ENCODE assay signal across 8 mouse cellular contexts in the genomic region with DNA sequence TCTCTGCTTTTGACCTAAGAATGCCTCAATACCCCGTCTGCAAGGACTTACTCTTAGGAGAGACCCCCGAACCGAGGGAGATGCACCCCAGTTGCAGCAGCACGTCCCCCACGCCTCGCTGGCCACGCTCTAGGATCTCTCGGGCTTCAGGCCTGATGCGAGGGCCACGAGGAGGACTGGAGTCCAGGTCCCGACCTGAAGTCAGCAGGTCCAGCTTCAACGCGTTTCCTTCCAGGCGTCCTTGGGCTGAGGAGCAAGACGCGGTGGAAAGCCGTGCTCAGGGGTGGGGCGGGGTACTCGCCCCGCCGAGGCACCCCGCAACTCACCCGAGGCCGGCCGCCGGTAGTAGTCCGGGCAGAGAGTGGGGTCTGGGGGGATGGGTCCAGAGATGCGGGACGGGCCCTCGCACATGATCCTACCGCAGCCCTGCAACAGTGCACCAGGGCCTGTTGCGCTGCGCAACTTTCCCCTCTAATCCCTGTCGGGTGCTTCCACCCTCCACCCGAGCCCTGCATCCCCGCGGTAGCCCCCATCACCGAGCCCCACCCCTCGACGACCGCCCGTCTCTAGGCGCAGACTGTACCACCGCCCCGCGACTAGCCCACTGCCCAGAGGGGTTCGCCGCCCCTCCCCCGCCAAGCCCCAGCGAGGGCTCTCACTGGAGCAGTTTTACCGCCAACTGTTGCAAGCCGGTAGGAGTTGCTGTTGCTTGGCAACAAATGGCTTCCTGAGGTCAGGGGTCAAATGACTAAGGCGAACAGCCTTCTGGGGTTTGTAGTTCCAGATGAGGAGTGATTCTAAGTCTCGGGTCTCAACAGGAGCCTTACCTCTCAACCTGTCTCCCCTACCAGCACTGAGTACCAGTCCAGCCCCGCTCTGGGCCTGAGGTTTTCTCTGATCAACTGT. TPM values are rescaled to one million over a fixed set of nuclear protein-coding genes. Genes with fewer than 3 reads are reported as not detected.
DNase-seq lines count a peak whose midpoint lies in the region; ATAC-seq lines count a peak whose summit lies in the region.

A gene (plus strand): TSS at position 158 of the 906 bp plus-strand sequence.
A gene (minus strand): TSS at position 713 of the 906 bp plus-strand sequence.

- peaks cover 15% of the 10 kb centered on the region for H3K36me3 ChIP-seq in forebrain, embryonic 14.5 days (ENCODE audit: control insufficient read depth, insufficient read depth, low read length)
- peaks cover 16% of the 10 kb centered on the region for H3K36me3 ChIP-seq in neural tube, embryonic 15.5 days

- H3K9me3 ChIP-seq in forebrain, embryonic 14.5 days (replicated peaks; ENCODE audit: control insufficient read depth, low read length), result no peaks in the 10 kb centered on the region
- no peaks in the 10 kb centered on the region for H3K9me3 ChIP-seq in neural tube, embryonic 15.5 days (replicated peaks)

- ATAC-seq in forebrain, embryonic 14.5 days, result peak; percentile 87
- peak; percentile 78 for ATAC-seq in neural tube, embryonic 15.5 days (ENCODE audit: low FRiP score)

- peak within 1 kb of the TSS; percentile 73 for H3K9ac ChIP-seq in forebrain, embryonic 14.5 days (ENCODE audit: low read length)
- peak within 1 kb of the TSS; percentile 59 for H3K9ac ChIP-seq in neural tube, embryonic 15.5 days (replicated peaks)

- no peaks in the 10 kb centered on the region for H3K27me3 ChIP-seq in forebrain, embryonic 14.5 days (replicated peaks; ENCODE audit: control insufficient read depth, insufficient read depth, low read length)
- H3K27me3 ChIP-seq in neural tube, embryonic 15.5 days (replicated peaks), result no peaks in the 10 kb centered on the region

- H3K4me2 ChIP-seq in forebrain, embryonic 14.5 days (ENCODE audit: low read length), result peak within 1 kb of the TSS; percentile 89
- peak within 1 kb of the TSS; percentile 99 for H3K4me2 ChIP-seq in neural tube, embryonic 15.5 days

- DNase-seq in ES-CJ7 (ENCODE audit: low read depth, low spot score), result peak; percentile 98
- peak; percentile 80 for DNase-seq in c-Kit-positive CD71-positive TER-119-positive erythroid progenitor cells, embryonic 14.5 days (ENCODE audit: low spot score)
- DNase-seq in forebrain, embryonic 14.5 days (ENCODE audit: low spot score), result peak; percentile 98
- peak; percentile 75 to 87 for DNase-seq in heart, postnatal 14 days
- DNase-seq in layer of hippocampus, adult 11-12 months (ENCODE audit: low spot score), result peak; percentile 89
- peak; percentile 88 to 90 for DNase-seq in lung, adult 18-20 months
- DNase-seq in testis, postnatal 14 days (ENCODE audit: low spot score), result peak; percentile 90

- peaks cover 8% of the 10 kb centered on the region for H3K4me1 ChIP-seq in forebrain, embryonic 14.5 days (ENCODE audit: control insufficient read depth, insufficient read depth, low read length)
- peaks cover 27% of the 10 kb centered on the region for H3K4me1 ChIP-seq in neural tube, embryonic 15.5 days

- under 1% methylated on average over 50 of the region's 55 CpGs for WGBS in forebrain, embryonic 14.5 days
- 1% methylated on average over 53 of the region's 55 CpGs for WGBS in neural tube, embryonic 15.5 days

- peak within 1 kb of the TSS; percentile 59 for H3K4me3 ChIP-seq in forebrain, embryonic 14.5 days (ENCODE audit: low read depth, low read length)
- H3K4me3 ChIP-seq in neural tube, embryonic 15.5 days (replicated peaks), result peak within 1 kb of the TSS; percentile 81

- no peak within 1 kb of the TSS for H3K27ac ChIP-seq in forebrain, embryonic 14.5 days (ENCODE audit: low read depth, low read length)
- H3K27ac ChIP-seq in neural tube, embryonic 15.5 days (replicated peaks), result no peak within 1 kb of the TSS

- intact Hi-C loops in heart, postnatal 14 days (cut with DNase I), result loop anchor here (5.0 kb wide), 1 partner anchor 305 kb away; a partner anchor contains a TSS

RNA-seq across cellular contexts. Expression of the first gene that starts in this region (rescaled TPM):
- 0.20 and 0.34 TPM in 2 replicates for polyA plus RNA-seq in forebrain, embryonic 14.5 days (2014; fragmentation: Nextera tagmentation; extraction: Ambion mirVana)
- not detected for total RNA-seq in heart, postnatal 14 days (2021)
- polyA plus RNA-seq in neural tube, embryonic 15.5 days (2015; fragmentation: Nextera tagmentation; extraction: Ambion mirVana), result 0.22 and 0.35 TPM in 2 replicates

RNA-seq across cellular contexts. Expression of the second gene that starts in this region (rescaled TPM):
- polyA plus RNA-seq in forebrain, embryonic 14.5 days (2014; fragmentation: Nextera tagmentation; extraction: Ambion mirVana), result 18.9 and 19.0 TPM in 2 replicates
- total RNA-seq in heart, postnatal 14 days (2021), result 1 to 10 TPM; 2.4 to 2.5 TPM
- 13.9 and 16.2 TPM in 2 replicates for polyA plus RNA-seq in neural tube, embryonic 15.5 days (2015; fragmentation: Nextera tagmentation; extraction: Ambion mirVana)
